Mouse (Mus musculus) brown adipose tissue, adult 24 weeks (tissue): ENCODE measurements around the gene Fastkd1. TPM values are rescaled to one million over a fixed set of nuclear protein-coding genes. Genes with fewer than 3 reads are reported as not detected.
"Not testable (repeated sequence)": the region's sequence is repeated elsewhere in the genome, so short reads cannot be mapped to it uniquely, and the experiment has no call there.

Experiments
- H3K27ac ChIP-seq: fragments of 200-500 bp; replicated peaks from 2 replicates; pipeline ENCODE4 v1.5.1; 2012; ENCODE audit warnings: low read depth, mild to moderate bottlenecking, low read length
- H3K4me1 ChIP-seq: fragments of 200-500 bp; 2 replicates; pipeline ENCODE4 v1.6.1; 2012; ENCODE audit warnings: low read length, mixed read lengths; ENCODE audit not compliant: control insufficient read depth, insufficient read depth, insufficient read length
- H3K4me3 ChIP-seq: fragments of 200-500 bp; 2 replicates; pipeline ENCODE4 v1.5.1; 2012; ENCODE audit warnings: low read depth, mild to moderate bottlenecking, low read length, moderate library complexity; ENCODE audit not compliant: insufficient read depth
- polyA plus RNA-seq: library from polyadenylated mRNA; stranded (reverse); fragments of >200 nt; gene quantifications from 2 replicates; pipeline ENCODE4 v1.2.4, GENCODE M21; 2012; ENCODE audit not compliant: missing spikeins, insufficient read depth, insufficient read length

Fastkd1 gene
- polyA plus RNA-seq, 1 experiment = 24.0 TPM

DNA sequence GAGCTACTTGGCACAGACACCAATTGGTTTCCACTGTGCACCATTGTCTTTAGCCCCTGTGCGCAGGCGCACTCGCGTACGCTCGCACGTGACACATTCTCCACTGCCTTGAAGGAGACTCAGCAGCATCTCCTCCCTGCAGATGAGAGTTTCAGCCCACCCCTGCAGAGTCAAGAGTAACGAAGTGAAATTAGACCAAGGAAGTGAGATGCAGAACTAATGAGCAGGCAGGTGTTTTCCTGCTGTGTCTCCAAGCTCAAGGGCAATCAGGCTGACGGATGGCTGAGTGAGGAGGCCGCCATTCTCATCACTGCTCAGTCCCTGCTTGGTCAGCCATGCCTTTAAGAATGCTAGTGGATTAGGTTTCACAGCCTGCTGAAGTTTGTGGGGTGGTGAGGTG is 73.2 kb downstream of the Fastkd1 start:
- no peaks in the 10 kb centered on the region for H3K4me1 ChIP-seq
- no peak overlapping the region for H3K27ac ChIP-seq
- H3K4me3 ChIP-seq = no peak overlapping the region

DNA sequence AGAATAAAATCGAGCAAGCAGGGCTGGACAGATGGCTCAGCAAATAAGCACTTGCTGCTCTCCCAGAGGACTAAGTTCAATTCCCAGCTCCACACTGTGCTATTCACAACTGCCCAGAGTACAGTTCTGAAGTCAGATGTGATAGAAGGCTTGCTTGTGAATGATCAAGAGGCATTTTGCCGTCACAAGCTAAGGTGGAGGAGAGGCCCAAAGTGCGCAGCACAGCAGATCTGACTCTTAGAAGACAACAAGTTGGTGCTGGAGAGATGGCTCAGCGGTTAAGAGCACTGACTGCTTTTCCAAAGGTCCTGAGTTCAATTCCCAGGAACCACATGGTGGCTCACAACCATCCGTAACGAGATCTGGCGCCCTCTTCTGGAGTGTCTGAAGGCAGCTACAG is 75.3 kb downstream of the Fastkd1 start:
- H3K27ac ChIP-seq, H3K4me3 ChIP-seq, H3K4me1 ChIP-seq: not testable (repeated sequence)

Other genes starting within 250 kb of the Fastkd1 start
- gene Lrp2, start 127.5 kb downstream of the Fastkd1 start, polyA plus RNA-seq = not detected in 2 replicates
- gene Bbs5, start 66.3 kb downstream of the Fastkd1 start, polyA plus RNA-seq = 5.2 and 7.1 TPM in 2 replicates
- gene Klhl41, start 43.4 kb downstream of the Fastkd1 start, polyA plus RNA-seq = 6.1 and 12.2 TPM in 2 replicates
- gene Ppig, start 9.0 kb upstream of the Fastkd1 start, polyA plus RNA-seq = 41.1 and 66.3 TPM in 2 replicates
- gene Ccdc173, start 76.1 kb upstream of the Fastkd1 start, polyA plus RNA-seq = 1.2 and 1.9 TPM in 2 replicates
- gene Phospho2, start 76.1 kb upstream of the Fastkd1 start, polyA plus RNA-seq = 18.2 and 29.3 TPM in 2 replicates
- 0.95 and 1.2 TPM in 2 replicates for gene Klhl23, start 108.4 kb upstream of the Fastkd1 start, polyA plus RNA-seq
- 116 and 117 TPM in 2 replicates for gene Ssb, start 148.0 kb upstream of the Fastkd1 start, polyA plus RNA-seq
- 31.0 and 32.3 TPM in 2 replicates for gene Mettl5, start 172.1 kb upstream of the Fastkd1 start, polyA plus RNA-seq
- gene Ubr3, start 183.7 kb upstream of the Fastkd1 start, polyA plus RNA-seq = 39.5 and 42.2 TPM in 2 replicates